Mouse (Mus musculus): ENCODE measurements around the gene Sec31b. TPM values are rescaled to one million over a fixed set of nuclear protein-coding genes. Genes with fewer than 3 reads are reported as not detected.

Sec31b gene
- polyA plus RNA-seq, 1 experiment from 2014 or later: 0.64 TPM

- no peak for ATAC-seq (ENCODE audit: low read depth)
- H3K27me3 ChIP-seq (ENCODE audit: control insufficient read depth, insufficient read depth, low read depth, low read length): no peaks in the 10 kb centered on the region; the same call in 1 of the 2 replicates
- H3K9me3 ChIP-seq (ENCODE audit: control insufficient read depth, low read length): peaks cover 4% of the 10 kb centered on the region
- H3K36me3 ChIP-seq (ENCODE audit: control insufficient read depth, insufficient read depth, low read length): peaks cover 13% of the 10 kb centered on the region
- no peak overlapping the region for H3K27ac ChIP-seq (ENCODE audit: low read length)
- no peak overlapping the region for H3K4me2 ChIP-seq (ENCODE audit: low read depth, low read length)
- 64% methylated on average over 10 of the region's 10 CpGs for WGBS
- no peak overlapping the region for H3K9ac ChIP-seq (ENCODE audit: low read length)
- no peak overlapping the region for H3K4me3 ChIP-seq (ENCODE audit: low read length)
- 0 out of 2 replicates have a peak, but pooled peaks cover 5% of the 10 kb centered on the region for H3K4me1 ChIP-seq (replicated peaks; ENCODE audit: control insufficient read depth, insufficient read depth, low read length)
Observed at GRCm38 (mm10) chr19:44544372-44544771, 1.3 kb downstream of the Sec31b start.

- no peak overlapping the region for H3K9ac ChIP-seq (ENCODE audit: low read length)
- no peak for ATAC-seq (ENCODE audit: low read depth)
Observed at GRCm38 (mm10) chr19:44542694-44543178, 2.9 kb downstream of the Sec31b start.

GRCm38 (mm10) chr19:44537416-44537815 is 8.2 kb downstream of the Sec31b start:
- WGBS: 67% methylated on average over 8 of the region's 8 CpGs
- no peaks in the 10 kb centered on the region for H3K4me1 ChIP-seq (replicated peaks; ENCODE audit: control insufficient read depth, insufficient read depth, low read length)
- ATAC-seq (ENCODE audit: low read depth): no peak
- H3K27me3 ChIP-seq (ENCODE audit: control insufficient read depth, insufficient read depth, low read depth, low read length): no peaks in the 10 kb centered on the region; the same call in 1 of the 2 replicates
- no peak overlapping the region for H3K9ac ChIP-seq (ENCODE audit: low read length)
- no peak overlapping the region for H3K4me2 ChIP-seq (ENCODE audit: low read depth, low read length)
- H3K9me3 ChIP-seq (ENCODE audit: control insufficient read depth, low read length): peaks cover 4% of the 10 kb centered on the region
- H3K36me3 ChIP-seq (ENCODE audit: control insufficient read depth, insufficient read depth, low read length): no peaks in the 10 kb centered on the region
- no peak overlapping the region for H3K4me3 ChIP-seq (ENCODE audit: low read length)
- no peak overlapping the region for H3K27ac ChIP-seq (ENCODE audit: low read length)

More at GRCm38 (mm10) chr19:44542694-44543178, 2.9 kb downstream of the Sec31b start:
- Histone ChIP-seq H3K27ac (ENCODE audit: low read length) (no peak overlapping the region), H3K36me3 (ENCODE audit: control insufficient read depth, insufficient read depth, low read length) (no peaks in the 10 kb centered on the region), H3K4me2 (ENCODE audit: low read depth, low read length) (no peak overlapping the region), H3K9me3 (ENCODE audit: control insufficient read depth, low read length) (peaks cover 4% of the 10 kb centered on the region), H3K4me1 (replicated peaks; ENCODE audit: control insufficient read depth, insufficient read depth, low read length) (0 out of 2 replicates have a peak, but pooled peaks cover 5% of the 10 kb centered on the region), H3K4me3 (ENCODE audit: low read length) (no peak overlapping the region), H3K27me3 (ENCODE audit: control insufficient read depth, insufficient read depth, low read depth, low read length) (no peaks in the 10 kb centered on the region; the same call in 1 of the 2 replicates)
- 76% methylated on average over 8 of the region's 8 CpGs for WGBS

GRCm38 (mm10) chr19:44535376-44535775 is 10.3 kb downstream of the Sec31b start:
- WGBS: 30% methylated on average over 3 of the region's 3 CpGs
- Histone ChIP-seq H3K9me3 (ENCODE audit: control insufficient read depth, low read length) (no peaks in the 10 kb centered on the region), H3K27me3 (ENCODE audit: control insufficient read depth, insufficient read depth, low read depth, low read length) (peaks cover 4% of the 10 kb centered on the region), H3K9ac (ENCODE audit: low read length) (no peak overlapping the region), H3K27ac (ENCODE audit: low read length) (no peak overlapping the region), H3K4me2 (ENCODE audit: low read depth, low read length) (no peak overlapping the region), H3K4me1 (replicated peaks; ENCODE audit: control insufficient read depth, insufficient read depth, low read length) (no peaks in the 10 kb centered on the region), H3K36me3 (ENCODE audit: control insufficient read depth, insufficient read depth, low read length) (no peaks in the 10 kb centered on the region), H3K4me3 (ENCODE audit: low read length) (no peak overlapping the region)
- no peak for ATAC-seq (ENCODE audit: low read depth)

- Histone ChIP-seq H3K36me3 (ENCODE audit: control insufficient read depth, insufficient read depth, low read length) (no peaks in the 10 kb centered on the region), H3K27ac (ENCODE audit: low read length) (no peak overlapping the region), H3K4me3 (ENCODE audit: low read length) (no peak overlapping the region), H3K27me3 (ENCODE audit: control insufficient read depth, insufficient read depth, low read depth, low read length) (peaks cover 4% of the 10 kb centered on the region), H3K9ac (ENCODE audit: low read length) (no peak overlapping the region), H3K4me1 (replicated peaks; ENCODE audit: control insufficient read depth, insufficient read depth, low read length) (no peaks in the 10 kb centered on the region; the same call in 1 of the 2 replicates), H3K9me3 (ENCODE audit: control insufficient read depth, low read length) (no peaks in the 10 kb centered on the region), H3K4me2 (ENCODE audit: low read depth, low read length) (no peak overlapping the region)
- ATAC-seq (ENCODE audit: low read depth): no peak
- 54% methylated on average over 6 of the region's 6 CpGs for WGBS
Observed at GRCm38 (mm10) chr19:44530018-44530417, 15.6 kb downstream of the Sec31b start.

- Histone ChIP-seq H3K36me3 (ENCODE audit: control insufficient read depth, insufficient read depth, low read length) (no peaks in the 10 kb centered on the region), H3K9ac (ENCODE audit: low read length) (no peak overlapping the region), H3K4me2 (ENCODE audit: low read depth, low read length) (no peak overlapping the region), H3K27me3 (ENCODE audit: control insufficient read depth, insufficient read depth, low read depth, low read length) (no peaks in the 10 kb centered on the region), H3K4me3 (ENCODE audit: low read length) (no peak overlapping the region), H3K9me3 (ENCODE audit: control insufficient read depth, low read length) (no peaks in the 10 kb centered on the region), H3K4me1 (replicated peaks; ENCODE audit: control insufficient read depth, insufficient read depth, low read length) (no peaks in the 10 kb centered on the region; the same call in 1 of the 2 replicates), H3K27ac (ENCODE audit: low read length) (no peak overlapping the region)
- WGBS: 60% methylated on average over 9 of the region's 9 CpGs
- ATAC-seq (ENCODE audit: low read depth): no peak
Observed at GRCm38 (mm10) chr19:44525551-44526205, 20.0 kb downstream of the Sec31b start.

- H3K9ac ChIP-seq (ENCODE audit: low read length): no peak overlapping the region
- H3K27me3 ChIP-seq (ENCODE audit: control insufficient read depth, insufficient read depth, low read depth, low read length): 0 out of 2 replicates have a peak, but pooled peaks cover 6% of the 10 kb centered on the region
- no peak overlapping the region for H3K4me2 ChIP-seq (ENCODE audit: low read depth, low read length)
- H3K4me1 ChIP-seq (replicated peaks; ENCODE audit: control insufficient read depth, insufficient read depth, low read length): peaks cover 24% of the 10 kb centered on the region
- H3K9me3 ChIP-seq (ENCODE audit: control insufficient read depth, low read length): no peaks in the 10 kb centered on the region
- H3K36me3 ChIP-seq (ENCODE audit: control insufficient read depth, insufficient read depth, low read length): no peaks in the 10 kb centered on the region
- H3K27ac ChIP-seq (ENCODE audit: low read length): no peak overlapping the region
- no peak overlapping the region for H3K4me3 ChIP-seq (ENCODE audit: low read length)
- WGBS: 31% methylated on average over 7 of the region's 7 CpGs
- ATAC-seq (ENCODE audit: low read depth): peak; percentile 91
Observed at GRCm38 (mm10) chr19:44519152-44519551, 26.5 kb downstream of the Sec31b start.

GRCm38 (mm10) chr19:44517996-44518768 is 27.5 kb downstream of the Sec31b start:
- Histone ChIP-seq H3K4me3 (ENCODE audit: low read length) (no peak overlapping the region), H3K27ac (ENCODE audit: low read length) (no peak overlapping the region), H3K4me2 (ENCODE audit: low read depth, low read length) (no peak overlapping the region), H3K9me3 (ENCODE audit: control insufficient read depth, low read length) (no peaks in the 10 kb centered on the region), H3K9ac (ENCODE audit: low read length) (no peak overlapping the region), H3K27me3 (ENCODE audit: control insufficient read depth, insufficient read depth, low read depth, low read length) (peaks cover 11% of the 10 kb centered on the region; the same call in 1 of the 2 replicates), H3K36me3 (ENCODE audit: control insufficient read depth, insufficient read depth, low read length) (no peaks in the 10 kb centered on the region), H3K4me1 (replicated peaks; ENCODE audit: control insufficient read depth, insufficient read depth, low read length) (peaks cover 25% of the 10 kb centered on the region)
- WGBS: 57% methylated on average over 12 of the region's 12 CpGs
- ATAC-seq (ENCODE audit: low read depth): no peak

- ATAC-seq (ENCODE audit: low read depth): no peak
- H3K27ac ChIP-seq (ENCODE audit: low read length): no peak overlapping the region
- no peak overlapping the region for H3K9ac ChIP-seq (ENCODE audit: low read length)
- H3K9me3 ChIP-seq (ENCODE audit: control insufficient read depth, low read length): no peaks in the 10 kb centered on the region
- H3K4me2 ChIP-seq (ENCODE audit: low read depth, low read length): no peak overlapping the region
- H3K27me3 ChIP-seq (ENCODE audit: control insufficient read depth, insufficient read depth, low read depth, low read length): peaks cover 35% of the 10 kb centered on the region
- peaks cover 34% of the 10 kb centered on the region for H3K4me1 ChIP-seq (replicated peaks; ENCODE audit: control insufficient read depth, insufficient read depth, low read length)
- WGBS: 50% methylated on average over 6 of the region's 6 CpGs
- no peaks in the 10 kb centered on the region for H3K36me3 ChIP-seq (ENCODE audit: control insufficient read depth, insufficient read depth, low read length)
- no peak overlapping the region for H3K4me3 ChIP-seq (ENCODE audit: low read length)
Observed at GRCm38 (mm10) chr19:44515769-44516168, 29.9 kb downstream of the Sec31b start.

All from lung, embryonic 16.5 days (tissue).